Mouse (Mus musculus): Measurements from ENCODE around the gene Hspb7.

GRCm38 (mm10) chr4:141415924-141416323 is 4.7 kb upstream of the Hspb7 start, which contains the start of gene Clcnkb:
- TF ChIP-seq POLR2A (IDR thresholded peaks at IDR 0.05; ENCODE audit: extremely low read depth, insufficient read depth, low read length): no peak
- no peak for TF ChIP-seq CTCF (IDR thresholded peaks at IDR 0.05; ENCODE audit: extremely low read depth, insufficient read depth, low read length)
